8 mouse cellular contexts compared by ENCODE assay signal in genomic region chr1:155109387-155110350, GRCm38 (mm10). TPM values are rescaled to one million over a fixed set of nuclear protein-coding genes. Genes with fewer than 3 reads are reported as not detected.
A peak's percentile ranks its signal among the peaks of the same experiment; 100 is the strongest.
DNase-seq lines count a peak whose midpoint lies in the region; ATAC-seq and TF ChIP-seq lines count a peak whose summit lies in the region.

No protein-coding gene starts in this region.

- 13% methylated on average over 18 of the region's 18 CpGs for WGBS in lung, embryonic 14.5 days
- 32% methylated on average over 18 of the region's 18 CpGs for WGBS in lung, adult 2 months
- WGBS in heart, embryonic 11.5 days (ENCODE audit: insufficient replicate concordance), result 15% methylated on average over 18 of the region's 18 CpGs
- 20% methylated on average over 18 of the region's 18 CpGs for WGBS in lung, postnatal 0 days

- no peak for TF ChIP-seq POLR2A in lung, adult 2 months (IDR thresholded peaks at IDR 0.05; ENCODE audit: borderline replicate concordance, extremely low read depth, low read depth, low read length)

- TF ChIP-seq EP300 in lung, postnatal 0 days (IDR thresholded peaks at IDR 0.05), result no peak

- peak overlapping the region; percentile 31; the same call in 1 of the 2 replicates for H3K9ac ChIP-seq in lung, embryonic 14.5 days
- peak overlapping the region; percentile 55; the same call in 1 of the 2 replicates for H3K9ac ChIP-seq in heart, embryonic 11.5 days (ENCODE audit: low read depth, low read length)
- H3K9ac ChIP-seq in lung, postnatal 0 days (replicated peaks; ENCODE audit: low read depth), result no peak overlapping the region

- H3K9me3 ChIP-seq in lung, embryonic 14.5 days (ENCODE audit: low read depth, low read length), result no peaks in the 10 kb centered on the region
- no peaks in the 10 kb centered on the region for H3K9me3 ChIP-seq in heart, embryonic 11.5 days (replicated peaks; ENCODE audit: control insufficient read depth, low read length)
- H3K9me3 ChIP-seq in lung, postnatal 0 days (ENCODE audit: low read length), result no peaks in the 10 kb centered on the region

- H3K36me3 ChIP-seq in lung, embryonic 14.5 days (ENCODE audit: insufficient read depth), result no peaks in the 10 kb centered on the region
- H3K36me3 ChIP-seq in heart, embryonic 11.5 days (ENCODE audit: control insufficient read depth, insufficient read depth, low read length), result no peaks in the 10 kb centered on the region
- H3K36me3 ChIP-seq in lung, postnatal 0 days (ENCODE audit: insufficient read depth, low read length), result no peaks in the 10 kb centered on the region

- no peak for TF ChIP-seq CTCF in lung, embryonic 14.5 days (IDR thresholded peaks at IDR 0.05; ENCODE audit: low read depth)
- no peak for TF ChIP-seq CTCF in lung, adult 2 months (IDR thresholded peaks at IDR 0.05; ENCODE audit: insufficient read depth, low read length)
- no peak for TF ChIP-seq CTCF in lung, postnatal 0 days (IDR thresholded peaks at IDR 0.05)

- no peak overlapping the region; the same call in 1 of the 2 replicates for H3K27ac ChIP-seq in lung, embryonic 14.5 days (ENCODE audit: low read depth)
- H3K27ac ChIP-seq in heart, embryonic 11.5 days (ENCODE audit: low read depth, low read length), result peak overlapping the region; percentile 78
- no peak overlapping the region for H3K27ac ChIP-seq in lung, postnatal 0 days (ENCODE audit: low read length)

- peaks cover 21% of the 10 kb centered on the region for H3K4me1 ChIP-seq in lung, embryonic 14.5 days (ENCODE audit: insufficient read depth)
- H3K4me1 ChIP-seq in lung, adult 2 months (ENCODE audit: control insufficient read depth, insufficient read depth, low read length), result peaks cover 5% of the 10 kb centered on the region; the same call in 1 of the 2 replicates
- peaks cover 38% of the 10 kb centered on the region for H3K4me1 ChIP-seq in heart, embryonic 11.5 days (ENCODE audit: control insufficient read depth, insufficient read depth, low read length)
- H3K4me1 ChIP-seq in lung, postnatal 0 days (ENCODE audit: insufficient read depth, low read depth, low read length), result peaks cover 7% of the 10 kb centered on the region; the same call in 1 of the 2 replicates

- peak; percentile 57 for DNase-seq in lung, embryonic 14.5 days
- DNase-seq in lung, adult 2 months, result no peak
- DNase-seq in lung, postnatal 0 days (ENCODE audit: low spot score), result peak; percentile 12
- DNase-seq in thymus, adult 18-20 months, result no peak
- no peak for DNase-seq in adrenal gland, postnatal 4 days (ENCODE audit: low spot score in 2 of 2)
- DNase-seq in cerebellum, adult 18-20 months, result no peak
- DNase-seq in ovary, postnatal 14 days (ENCODE audit: low spot score), result no peak

- H3K27me3 ChIP-seq in lung, embryonic 14.5 days (ENCODE audit: insufficient read depth, low read length), result no peaks in the 10 kb centered on the region
- no peaks in the 10 kb centered on the region for H3K27me3 ChIP-seq in heart, embryonic 11.5 days (ENCODE audit: control insufficient read depth, insufficient read depth, low read length)
- no peaks in the 10 kb centered on the region for H3K27me3 ChIP-seq in lung, postnatal 0 days (replicated peaks; ENCODE audit: insufficient read depth, low read length)

- no peak overlapping the region for H3K4me3 ChIP-seq in lung, embryonic 14.5 days (ENCODE audit: low read depth, low read length)
- H3K4me3 ChIP-seq in lung, adult 2 months (replicated peaks; ENCODE audit: extremely low read depth, low read depth, low read length), result no peak overlapping the region
- 0 out of 2 replicates have a peak overlapping the region, but pooled peaks have one; percentile 4 for H3K4me3 ChIP-seq in heart, embryonic 11.5 days (ENCODE audit: low read depth, low read length)
- no peak overlapping the region for H3K4me3 ChIP-seq in lung, postnatal 0 days (ENCODE audit: low read depth, low read length)

- peak overlapping the region; percentile 44 for H3K4me2 ChIP-seq in lung, embryonic 14.5 days
- H3K4me2 ChIP-seq in heart, embryonic 11.5 days, result peak overlapping the region; percentile 45
- H3K4me2 ChIP-seq in lung, postnatal 0 days (replicated peaks; ENCODE audit: low read depth, low read length), result no peak overlapping the region

- ATAC-seq in lung, embryonic 14.5 days (ENCODE audit: insufficient read depth), result no peak
- ATAC-seq in heart, embryonic 11.5 days (replicated peaks; ENCODE audit: insufficient number of reproducible peaks, low FRiP score, low TSS enrichment), result no peak
- ATAC-seq in lung, postnatal 0 days, result 0 out of 2 replicates have a peak, but pooled peaks have one; percentile 14

RNA-seq across cellular contexts. Expression of gene Ier5, which starts 10.2 kb away (rescaled TPM):
- 14.6 and 15.1 TPM in 2 replicates for polyA plus RNA-seq in lung, embryonic 14.5 days (2014; fragmentation: Nextera tagmentation; extraction: Ambion mirVana)
- polyA plus RNA-seq in lung, adult 2 months (2012; rRNA removed), result 38.1 and 42.8 TPM in 2 replicates
- polyA plus RNA-seq in heart, embryonic 11.5 days (2014; fragmentation: Nextera tagmentation; extraction: Ambion mirVana), result 7.3 and 7.7 TPM in 2 replicates
- 10.9 and 15.3 TPM in 2 replicates for polyA plus RNA-seq in lung, postnatal 0 days (2015; fragmentation: Nextera tagmentation; extraction: Ambion mirVana)
- total RNA-seq in adrenal gland, postnatal 4 days (2021), result 10 to 100 TPM; 12.8 to 14.4 TPM

RNA-seq across cellular contexts. Expression of gene Mr1, which starts 36.9 kb away (rescaled TPM):
- 13.6 and 13.7 TPM in 2 replicates for polyA plus RNA-seq in lung, embryonic 14.5 days (2014; fragmentation: Nextera tagmentation; extraction: Ambion mirVana)
- polyA plus RNA-seq in lung, adult 2 months (2012; rRNA removed), result 6.3 and 11.1 TPM in 2 replicates
- 2.3 and 3.8 TPM in 2 replicates for polyA plus RNA-seq in heart, embryonic 11.5 days (2014; fragmentation: Nextera tagmentation; extraction: Ambion mirVana)
- 10.5 and 13.2 TPM in 2 replicates for polyA plus RNA-seq in lung, postnatal 0 days (2015; fragmentation: Nextera tagmentation; extraction: Ambion mirVana)
- total RNA-seq in adrenal gland, postnatal 4 days (2021), result 10 to 100 TPM; 27.8 to 33.1 TPM

RNA-seq across cellular contexts. Expression of gene Stx6, which starts 48.8 kb away (rescaled TPM):
- 97.6 and 99.7 TPM in 2 replicates for polyA plus RNA-seq in lung, embryonic 14.5 days (2014; fragmentation: Nextera tagmentation; extraction: Ambion mirVana)
- 81.6 and 83.1 TPM in 2 replicates for polyA plus RNA-seq in lung, adult 2 months (2012; rRNA removed)
- polyA plus RNA-seq in heart, embryonic 11.5 days (2014; fragmentation: Nextera tagmentation; extraction: Ambion mirVana), result 62.1 and 62.8 TPM in 2 replicates
- polyA plus RNA-seq in lung, postnatal 0 days (2015; fragmentation: Nextera tagmentation; extraction: Ambion mirVana), result 74.3 and 77.4 TPM in 2 replicates
- total RNA-seq in adrenal gland, postnatal 4 days (2021), result 10 to 100 TPM; 72.5 to 76.7 TPM

Comparison
In these comparisons a context has a peak if more than half of its experiments do, and no peak if none do; other contexts are left out.
1. DNase-seq: peak in lung, embryonic 14.5 days (single experiment) and lung, postnatal 0 days (single experiment); none in lung, adult 2 months (single experiment), thymus, adult 18-20 months (0 of 2), adrenal gland, postnatal 4 days (0 of 2), cerebellum, adult 18-20 months (0 of 2) and ovary, postnatal 14 days (single experiment).